Mouse (Mus musculus) heart, adult 2 months (tissue): ENCODE results near the gene Chchd5. TPM values are rescaled to one million over a fixed set of nuclear protein-coding genes. Genes with fewer than 3 reads are reported as not detected.
A peak's percentile ranks its signal among the peaks of the same experiment; 100 is the strongest.

Source experiments
- DNase-seq, 2 experiments: peaks; one replicate each; pipeline ENCODE4 v3.0.0; 2021
- H3K27ac ChIP-seq: fragments of 200-600 bp; 2 replicates; pipeline ENCODE4 v1.8.1; 2022
- H3K27me3 ChIP-seq: fragments of 200-500 bp; 2 replicates; pipeline ENCODE4 v1.6.1; 2012; ENCODE audit warnings: mild to moderate bottlenecking, low read length, inconsistent platforms, mixed read lengths; ENCODE audit not compliant: control insufficient read depth, insufficient read depth
- H3K36me3 ChIP-seq: fragments of 200-500 bp; 2 replicates; pipeline ENCODE4 v1.6.1; 2012; ENCODE audit warnings: low read length, inconsistent platforms; ENCODE audit not compliant: control insufficient read depth, insufficient read depth
- H3K4me1 ChIP-seq: fragments of 200-500 bp; 2 replicates; pipeline ENCODE4 v1.6.1; 2011; ENCODE audit warnings: low read length; ENCODE audit not compliant: control insufficient read depth, insufficient read depth
- H3K4me3 ChIP-seq: fragments of 200-600 bp; 2 replicates; pipeline ENCODE4 v1.8.1; 2022
- H3K79me2 ChIP-seq: fragments of 200-500 bp; replicated peaks from 2 replicates; pipeline ENCODE4 v1.6.1; 2012; ENCODE audit warnings: mild to moderate bottlenecking, inconsistent platforms, low read length, moderate library complexity, mixed read lengths; ENCODE audit not compliant: control insufficient read depth, insufficient read depth
- H3K9ac ChIP-seq: fragments of 200-500 bp; 2 replicates; pipeline ENCODE4 v1.6.1; 2012; ENCODE audit warnings: low read depth, mild to moderate bottlenecking, control low read depth, inconsistent platforms, low read length, mixed read lengths
- CTCF ChIP-seq: fragments of 200-600 bp; IDR thresholded peaks from 2 replicates; pipeline ENCODE4 v1.8.1; 2022; ENCODE audit warnings: antibody characterized with exemption, mild to moderate bottlenecking, moderate library complexity
- EP300 ChIP-seq: fragments of 200-500 bp; IDR thresholded peaks from 2 replicates; pipeline ENCODE4 v1.6.1; 2011; ENCODE audit warnings: low read depth, low read length, control low read depth; ENCODE audit not compliant: insufficient read depth
- POLR2A ChIP-seq: fragments of 200-500 bp; IDR thresholded peaks from 2 replicates; pipeline ENCODE4 v1.6.1; 2011; ENCODE audit warnings: mild to moderate bottlenecking, low read depth, low read length, control low read depth; ENCODE audit not compliant: insufficient read depth
- WGBS: fragments of 180-500 bp; shearing (Covaris S2); methylation state at CpG from one replicate; pipeline ENCODE4 v1.1.7; 2018; 5-methylcytosine and 5-hydroxymethylcytosine counted together
- intact Hi-C: fragments of 180-260 bp; cut with DNase I; formaldehyde crosslinking; loops from one replicate; pipeline ENCODE4 v1.15.1; 2025
- polyA plus RNA-seq: library from polyadenylated mRNA; depleted of rRNA; stranded (reverse); fragments of >200 nt; gene quantifications from 2 replicates; pipeline ENCODE4 v1.2.3, GENCODE M21; 2012
- total RNA-seq, 2 experiments: library from RNA; stranded (reverse); gene quantifications; 2 replicates each; pipeline ENCODE4 v1.2.3; 2021

Chchd5 gene
- total and polyA plus RNA-seq, 3 experiments = 9.8 to 22.5 (median 10.3) TPM

DNA sequence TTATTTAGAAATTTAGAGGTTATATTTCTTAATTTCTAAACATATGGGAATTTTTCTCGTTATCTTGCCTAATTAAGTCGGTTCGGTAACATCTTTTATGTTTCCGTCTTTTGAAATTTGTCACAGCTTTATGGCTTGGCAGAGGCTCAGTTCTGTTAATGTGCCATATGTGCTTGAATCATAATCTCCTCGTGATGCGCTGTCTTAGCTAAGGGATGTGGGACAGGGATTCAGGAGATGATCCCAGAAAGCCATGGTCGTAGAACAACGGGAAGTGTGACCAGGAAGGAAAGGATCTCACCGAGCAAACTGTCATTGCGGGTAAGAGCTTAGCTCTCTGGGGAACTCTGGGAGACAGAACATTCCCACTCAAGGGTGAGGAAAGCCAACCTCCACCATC is 10.4 kb downstream of the Chchd5 start:
- no peak for TF ChIP-seq POLR2A
- TF ChIP-seq EP300 = no peak
- TF ChIP-seq CTCF = no peak
- intact Hi-C loops = no loop called here
- H3K4me1 ChIP-seq = no peaks in the 10 kb centered on the region
- H3K79me2 ChIP-seq = no peaks in the 10 kb centered on the region
- WGBS = 77% methylated on average over 10 of the region's 10 CpGs
- no peaks in the 10 kb centered on the region for H3K36me3 ChIP-seq
- no peak for DNase-seq
- H3K27me3 ChIP-seq = no peaks in the 10 kb centered on the region
- H3K9ac ChIP-seq = no peak overlapping the region
- H3K27ac ChIP-seq = no peak overlapping the region
- no peak overlapping the region for H3K4me3 ChIP-seq

DNA sequence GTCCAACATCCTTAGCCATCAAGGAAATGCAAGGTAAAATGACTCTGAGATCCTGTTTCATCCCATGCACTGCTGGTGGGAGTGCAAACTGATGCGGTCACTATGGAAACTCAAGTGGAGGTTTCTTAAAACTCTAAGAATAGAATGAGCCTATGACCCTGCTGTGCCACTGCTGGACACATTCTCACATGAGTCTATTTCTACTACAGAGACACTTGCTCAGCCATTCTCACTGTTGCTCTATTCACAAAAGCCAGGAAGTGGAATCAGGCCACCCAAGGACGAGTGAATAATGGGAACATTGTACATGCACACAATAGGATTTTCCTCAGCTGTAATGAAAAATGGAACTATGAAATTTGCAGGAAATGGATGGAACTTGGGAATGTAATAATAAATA is 19.3 kb downstream of the Chchd5 start:
- WGBS = 46% methylated on average over 2 of the region's 2 CpGs
- no peak overlapping the region for H3K4me3 ChIP-seq
- no peaks in the 10 kb centered on the region for H3K36me3 ChIP-seq
- peak in 1 of 2 experiments; percentile 0 for DNase-seq
- no peak overlapping the region for H3K9ac ChIP-seq
- H3K4me1 ChIP-seq = no peaks in the 10 kb centered on the region
- no peaks in the 10 kb centered on the region for H3K79me2 ChIP-seq
- intact Hi-C loops = no loop called here
- TF ChIP-seq POLR2A (no peak), EP300 (no peak), CTCF (no peak)
- no peaks in the 10 kb centered on the region for H3K27me3 ChIP-seq
- no peak overlapping the region for H3K27ac ChIP-seq

DNA sequence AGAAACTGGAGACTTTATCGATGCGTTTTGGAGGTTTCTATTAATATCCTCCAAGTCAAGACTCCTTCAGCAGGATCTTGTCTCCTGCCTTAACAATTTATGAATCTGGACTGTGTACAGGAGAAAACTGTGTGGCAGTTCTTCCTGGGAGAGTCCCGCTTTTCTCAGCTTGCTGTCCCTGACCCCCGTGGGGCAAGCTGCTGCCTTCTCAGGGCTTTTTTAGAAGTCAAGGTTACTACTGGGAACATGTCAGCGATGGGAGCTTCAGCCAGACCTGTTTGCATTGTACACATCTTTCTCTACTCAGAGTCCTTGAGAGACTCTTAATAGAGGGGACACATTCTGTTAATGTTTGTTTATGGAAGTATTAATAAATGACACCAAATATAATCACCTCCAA is 20.9 kb downstream of the Chchd5 start:
- no peak overlapping the region for H3K4me3 ChIP-seq
- no peak overlapping the region for H3K9ac ChIP-seq
- H3K4me1 ChIP-seq = no peaks in the 10 kb centered on the region
- no peaks in the 10 kb centered on the region for H3K27me3 ChIP-seq
- H3K79me2 ChIP-seq = no peaks in the 10 kb centered on the region
- intact Hi-C loops = no loop called here
- no peak overlapping the region for H3K27ac ChIP-seq
- TF ChIP-seq EP300 = no peak
- TF ChIP-seq CTCF = no peak
- TF ChIP-seq POLR2A = no peak
- DNase-seq = no peak
- WGBS = 85% methylated on average over 5 of the region's 5 CpGs
- H3K36me3 ChIP-seq = no peaks in the 10 kb centered on the region

DNA sequence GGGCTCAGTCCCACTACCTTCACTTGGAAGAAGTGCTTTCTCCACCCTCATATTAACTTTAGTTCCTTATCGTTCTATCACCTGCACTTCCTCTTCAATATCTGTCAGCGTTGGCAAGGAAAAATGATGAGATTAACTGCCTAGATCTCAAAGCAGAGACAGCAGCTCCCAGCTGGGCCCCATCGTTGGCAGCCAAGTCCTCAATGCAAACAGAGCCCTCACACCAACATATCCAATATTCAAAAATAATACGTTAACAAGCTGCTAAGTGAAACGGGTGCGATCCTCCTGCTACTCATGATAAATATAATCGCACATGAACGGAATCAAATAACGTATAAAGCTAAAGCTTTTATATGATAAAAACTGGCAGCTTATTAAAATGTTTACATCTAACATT is 21.6 kb downstream of the Chchd5 start:
- TF ChIP-seq EP300 (no peak), POLR2A (no peak), CTCF (no peak)
- H3K9ac ChIP-seq = no peak overlapping the region
- H3K36me3 ChIP-seq = no peaks in the 10 kb centered on the region
- no peaks in the 10 kb centered on the region for H3K27me3 ChIP-seq
- H3K79me2 ChIP-seq = no peaks in the 10 kb centered on the region
- intact Hi-C loops = no loop called here
- H3K27ac ChIP-seq = no peak overlapping the region
- no peak overlapping the region for H3K4me3 ChIP-seq
- H3K4me1 ChIP-seq = no peaks in the 10 kb centered on the region
- 78% methylated on average over 9 of the region's 9 CpGs for WGBS
- no peak for DNase-seq

DNA sequence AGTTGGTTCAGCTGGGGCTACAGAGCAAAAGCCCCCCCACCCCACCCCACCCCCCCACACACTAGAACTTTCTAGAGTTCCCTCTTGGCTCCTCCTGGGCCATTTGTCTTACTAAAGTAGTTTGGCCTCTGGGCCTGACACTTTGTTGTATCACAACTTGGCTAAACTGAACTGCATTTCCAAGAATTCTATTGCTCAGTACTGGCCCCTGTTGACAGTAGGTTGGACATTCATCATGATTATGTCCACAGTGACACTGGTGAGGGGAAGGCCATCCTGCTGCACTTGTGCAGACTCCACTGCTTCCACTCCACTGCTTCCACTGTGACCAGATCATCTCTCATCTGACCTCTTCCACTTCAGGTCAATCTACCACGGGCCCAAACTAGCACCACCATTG is 23.3 kb downstream of the Chchd5 start:
- Histone ChIP-seq H3K27me3 (no peaks in the 10 kb centered on the region), H3K4me3 (no peak overlapping the region), H3K27ac (no peak overlapping the region), H3K36me3 (no peaks in the 10 kb centered on the region), H3K4me1 (no peaks in the 10 kb centered on the region), H3K79me2 (no peaks in the 10 kb centered on the region), H3K9ac (no peak overlapping the region)
- TF ChIP-seq CTCF = no peak
- no peak for TF ChIP-seq POLR2A
- TF ChIP-seq EP300 = no peak
- no peak for DNase-seq
- intact Hi-C loops = no loop called here
- WGBS = 92% methylated on average over 1 of the region's 1 CpGs

DNA sequence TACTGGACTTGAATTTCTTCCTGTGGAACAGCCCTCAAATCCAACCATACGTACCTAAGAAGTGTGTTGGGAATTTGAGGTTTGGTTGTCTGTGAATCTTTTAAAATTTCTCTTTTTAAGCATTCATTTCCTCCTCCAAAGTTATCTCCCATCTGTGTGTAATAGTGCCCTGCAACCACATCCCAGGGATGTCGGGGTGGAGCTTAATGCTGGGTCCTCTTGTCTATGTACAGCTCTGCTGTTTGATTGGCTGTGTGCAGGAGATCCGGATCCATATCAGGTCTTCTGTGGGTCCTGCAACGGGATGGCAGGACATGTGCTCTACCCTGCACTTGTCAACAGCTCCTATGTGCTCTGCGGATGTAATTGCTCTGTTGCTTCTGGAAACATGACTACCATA is 35.3 kb downstream of the Chchd5 start:
- no peak for DNase-seq
- Histone ChIP-seq H3K27ac (no peak overlapping the region), H3K27me3 (no peaks in the 10 kb centered on the region), H3K4me3 (no peak overlapping the region), H3K79me2 (no peaks in the 10 kb centered on the region), H3K9ac (no peak overlapping the region), H3K4me1 (peaks cover 3% of the 10 kb centered on the region), H3K36me3 (no peaks in the 10 kb centered on the region)
- intact Hi-C loops = no loop called here
- no peak for TF ChIP-seq CTCF
- no peak for TF ChIP-seq EP300
- TF ChIP-seq POLR2A = no peak
- 42% methylated on average over 5 of the region's 5 CpGs for WGBS
